Mouse (Mus musculus) embryonic facial prominence, embryonic 11.5 days (tissue): Measurements from ENCODE around the gene Rc3h2. TPM values are rescaled to one million over a fixed set of nuclear protein-coding genes. Genes with fewer than 3 reads are reported as not detected.

Experiments used
- ATAC-seq: fragments of 200-750 bp; cut with Nextera tagmentation; replicated peaks from 2 replicates; pipeline ENCODE4 v1.8.0; 2017; ENCODE audit warnings: low read depth; ENCODE audit not compliant: insufficient number of reproducible peaks, low FRiP score, low TSS enrichment
- DNase-seq: peaks from one replicate; pipeline ENCODE4 v3.0.0-alpha.2; 2015; ENCODE audit warnings: low spot score
- H3K27ac ChIP-seq: fragments of 300-500 bp; sonication (generic); replicated peaks from 2 replicates; pipeline ENCODE4 v1.5.1; 2014; ENCODE audit warnings: mild to moderate bottlenecking, low read depth, low read length, control low read depth
- H3K27me3 ChIP-seq: fragments of 300-500 bp; sonication (generic); 2 replicates; pipeline ENCODE4 v1.6.1; 2014; ENCODE audit warnings: mild to moderate bottlenecking, low read length, moderate library complexity, mixed read lengths; ENCODE audit not compliant: control insufficient read depth, insufficient read depth
- H3K36me3 ChIP-seq: fragments of 300-500 bp; sonication (generic); replicated peaks from 2 replicates; pipeline ENCODE4 v1.6.1; 2014; ENCODE audit warnings: low read depth, mild to moderate bottlenecking, low read length, moderate library complexity, mixed read lengths; ENCODE audit not compliant: control insufficient read depth, insufficient read depth
- H3K4me1 ChIP-seq: fragments of 300-500 bp; sonication (generic); 2 replicates; pipeline ENCODE4 v1.6.1; 2014; ENCODE audit warnings: low read length, mixed read lengths; ENCODE audit not compliant: control insufficient read depth, insufficient read depth
- H3K4me2 ChIP-seq: fragments of 300-500 bp; sonication (generic); 2 replicates; pipeline ENCODE4 v1.6.1; 2014; ENCODE audit warnings: low read depth, mild to moderate bottlenecking, control low read depth, low read length, moderate library complexity
- H3K4me3 ChIP-seq: fragments of 300-500 bp; sonication (generic); 2 replicates; pipeline ENCODE4 v1.5.1; 2014; ENCODE audit warnings: low read depth, low read length, control low read depth
- H3K9ac ChIP-seq: fragments of 300-500 bp; sonication (generic); replicated peaks from 2 replicates; pipeline ENCODE4 v1.6.1; 2014; ENCODE audit warnings: mild to moderate bottlenecking, control low read depth, low read length
- H3K9me3 ChIP-seq: fragments of 300-500 bp; sonication (generic); replicated peaks from 2 replicates; pipeline ENCODE4 v1.6.1; 2016; ENCODE audit warnings: mild to moderate bottlenecking, low read length, inconsistent platforms, mixed read lengths; ENCODE audit not compliant: control insufficient read depth
- WGBS: fragments of 180-500 bp; shearing (Covaris S2); extraction: QIAGEN DNeasy Blood & Tissue Kit; methylation state at CpG from one replicate; pipeline ENCODE4 v1.1.7; 2014; 5-methylcytosine and 5-hydroxymethylcytosine counted together
- polyA plus RNA-seq: library from polyadenylated mRNA; unstranded; fragments of >200 nt; fragmentation: Nextera tagmentation; extraction: Ambion mirVana; gene quantifications from 2 replicates; pipeline ENCODE4 v1.2.1, GENCODE M21; 2014

Gene Rc3h2
- polyA plus RNA-seq = 14.0 and 16.2 TPM in 2 replicates

DNA sequence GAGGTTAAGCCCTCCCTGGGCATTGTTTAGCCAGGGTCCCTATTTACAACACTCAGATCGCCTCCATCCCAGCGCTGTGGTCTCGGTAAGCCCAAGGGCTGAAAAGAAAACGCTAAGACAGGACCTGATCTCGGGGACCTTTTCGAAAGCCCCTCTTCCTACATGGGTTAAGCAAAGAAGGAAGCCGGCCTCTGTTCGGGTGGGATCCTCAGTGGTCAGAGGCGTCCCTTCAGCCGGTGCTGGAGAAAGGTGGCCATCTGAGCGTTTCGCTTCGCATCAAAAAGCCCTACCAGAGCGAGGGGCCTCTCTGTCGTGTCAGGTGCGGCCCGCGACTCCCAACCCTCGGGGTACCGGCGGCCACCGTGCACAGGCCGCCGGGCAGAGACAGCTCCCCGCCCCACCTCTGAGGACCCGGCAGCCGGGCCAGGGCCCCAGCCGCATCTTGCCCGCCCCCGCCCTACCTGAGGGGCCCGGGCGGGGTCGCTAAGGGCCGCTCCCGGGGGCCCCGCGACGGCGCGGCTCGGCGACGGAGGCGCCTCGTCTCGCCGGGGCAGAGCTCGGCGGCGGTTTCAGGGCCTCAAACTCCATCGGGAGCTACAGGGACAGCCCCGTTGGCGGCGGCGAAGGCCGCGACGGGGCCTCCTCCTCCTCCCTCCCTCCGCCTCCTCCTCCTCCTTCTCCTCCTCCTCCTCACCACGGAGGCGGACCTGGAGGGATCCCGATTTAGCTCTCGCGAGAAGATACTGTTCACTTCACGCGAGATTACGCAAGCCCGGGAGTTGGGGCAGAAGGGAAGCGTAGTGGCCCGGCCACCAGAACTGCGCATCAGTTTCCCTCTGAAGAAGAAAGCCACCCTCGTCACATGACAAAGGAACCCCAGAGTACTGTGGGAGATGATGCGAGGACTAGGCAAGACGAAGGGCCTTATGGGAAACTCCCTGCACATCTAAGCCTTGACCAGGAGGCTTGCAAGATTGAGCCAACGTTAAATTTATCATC is at the start of gene Rc3h2:
Gene Rc3h2, minus strand, starts transcription at position 598 of the 999 bp plus-strand sequence.
- Histone ChIP-seq H3K9me3 (no peaks in the 10 kb centered on the region), H3K4me1 (no peaks in the 10 kb centered on the region), H3K4me3 (peak within 1 kb of the TSS; percentile 97), H3K36me3 (no peaks in the 10 kb centered on the region), H3K4me2 (peak within 1 kb of the TSS; percentile 64), H3K27me3 (no peaks in the 10 kb centered on the region), H3K27ac (peak within 1 kb of the TSS; percentile 93), H3K9ac (peak within 1 kb of the TSS; percentile 99)
- DNase-seq (peak; percentile 97), ATAC-seq (peak; percentile 95)
- under 1% methylated on average over 65 of the region's 75 CpGs for WGBS

DNA sequence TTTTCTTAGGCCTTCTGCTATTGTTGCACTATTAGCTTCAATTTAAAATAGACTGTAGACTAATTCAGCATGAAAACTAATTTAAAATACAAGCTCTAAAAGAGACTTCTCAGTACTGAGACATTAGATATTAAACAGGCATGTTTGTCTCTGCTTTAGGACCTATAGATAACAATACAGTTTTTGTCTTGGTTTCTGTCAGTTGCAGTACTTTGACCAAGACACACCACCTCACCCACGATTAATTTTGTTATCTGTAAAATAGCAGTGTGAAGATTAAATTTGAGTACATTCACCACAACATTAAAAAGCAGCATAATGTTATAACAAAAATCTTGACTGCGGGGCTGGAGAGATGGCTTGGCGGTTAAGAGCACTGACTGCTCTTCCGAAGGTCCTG is 43.6 kb upstream of the Rc3h2 start:
- Histone ChIP-seq H3K4me1 (no peaks in the 10 kb centered on the region), H3K27ac (no peak overlapping the region), H3K36me3 (no peaks in the 10 kb centered on the region), H3K9ac (no peak overlapping the region), H3K4me2 (no peak overlapping the region), H3K4me3 (no peak overlapping the region), H3K9me3 (no peaks in the 10 kb centered on the region), H3K27me3 (no peaks in the 10 kb centered on the region)
- DNase-seq = no peak
- no peak for ATAC-seq
- 95% methylated on average over 4 of the region's 4 CpGs for WGBS

DNA sequence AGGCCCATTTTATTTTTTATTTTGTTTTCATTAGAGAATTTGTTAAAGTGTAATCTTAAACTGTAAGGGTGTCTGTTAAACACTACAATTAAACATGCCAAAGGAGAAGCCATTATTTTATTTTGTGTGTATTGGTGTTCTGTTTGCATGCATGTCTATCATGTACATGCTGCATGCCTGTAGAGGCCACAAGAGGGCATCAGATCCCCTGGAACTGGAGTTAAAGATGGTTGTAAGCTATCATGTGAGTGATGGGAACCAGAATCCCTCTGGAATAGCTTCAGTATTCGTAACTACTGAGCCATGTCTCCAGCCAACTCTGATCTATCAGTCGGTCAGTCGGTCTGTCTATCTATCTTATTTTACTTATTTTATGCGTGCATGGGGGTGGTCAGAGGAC is 38.0 kb upstream of the Rc3h2 start:
- H3K4me1 ChIP-seq = no peaks in the 10 kb centered on the region
- no peak for ATAC-seq
- 95% methylated on average over 4 of the region's 4 CpGs for WGBS

DNA sequence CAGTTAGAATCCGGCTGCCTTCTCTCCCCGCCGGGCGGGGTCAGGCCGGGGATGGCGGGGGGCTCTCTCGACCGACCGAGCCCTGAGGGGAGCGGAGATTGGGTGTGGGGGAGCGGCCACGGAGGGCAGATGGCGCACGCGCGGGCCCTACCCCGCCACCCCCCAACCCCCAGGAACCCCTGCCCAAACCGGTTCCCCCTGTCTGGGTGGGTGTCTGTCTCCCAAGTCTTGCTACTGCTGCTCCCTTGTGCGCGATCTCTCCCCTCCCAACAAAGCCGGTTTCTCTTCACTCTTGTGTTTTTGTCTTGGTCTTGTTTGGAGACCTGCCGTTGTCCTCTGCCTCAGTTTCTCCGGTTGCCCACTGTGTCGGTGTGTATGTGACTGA is 29.7 kb upstream of the Rc3h2 start:
- Histone ChIP-seq H3K27ac (peak overlapping the region; percentile 62), H3K36me3 (no peaks in the 10 kb centered on the region), H3K4me1 (no peaks in the 10 kb centered on the region), H3K9ac (peak overlapping the region; percentile 90), H3K4me3 (peak overlapping the region; percentile 90), H3K9me3 (no peaks in the 10 kb centered on the region), H3K4me2 (peak overlapping the region; percentile 78), H3K27me3 (no peaks in the 10 kb centered on the region)
- DNase-seq (peak; percentile 66), ATAC-seq (peak; percentile 94)
- 1% methylated on average over 17 of the region's 24 CpGs for WGBS

More for the DNA sequence above, 38.0 kb upstream of the Rc3h2 start:
- no peak overlapping the region for H3K27ac ChIP-seq
- H3K27me3 ChIP-seq = no peaks in the 10 kb centered on the region
- no peak for DNase-seq
- H3K9ac ChIP-seq = no peak overlapping the region
- no peaks in the 10 kb centered on the region for H3K9me3 ChIP-seq
- no peak overlapping the region for H3K4me3 ChIP-seq
- H3K36me3 ChIP-seq = no peaks in the 10 kb centered on the region
- H3K4me2 ChIP-seq = no peak overlapping the region

DNA sequence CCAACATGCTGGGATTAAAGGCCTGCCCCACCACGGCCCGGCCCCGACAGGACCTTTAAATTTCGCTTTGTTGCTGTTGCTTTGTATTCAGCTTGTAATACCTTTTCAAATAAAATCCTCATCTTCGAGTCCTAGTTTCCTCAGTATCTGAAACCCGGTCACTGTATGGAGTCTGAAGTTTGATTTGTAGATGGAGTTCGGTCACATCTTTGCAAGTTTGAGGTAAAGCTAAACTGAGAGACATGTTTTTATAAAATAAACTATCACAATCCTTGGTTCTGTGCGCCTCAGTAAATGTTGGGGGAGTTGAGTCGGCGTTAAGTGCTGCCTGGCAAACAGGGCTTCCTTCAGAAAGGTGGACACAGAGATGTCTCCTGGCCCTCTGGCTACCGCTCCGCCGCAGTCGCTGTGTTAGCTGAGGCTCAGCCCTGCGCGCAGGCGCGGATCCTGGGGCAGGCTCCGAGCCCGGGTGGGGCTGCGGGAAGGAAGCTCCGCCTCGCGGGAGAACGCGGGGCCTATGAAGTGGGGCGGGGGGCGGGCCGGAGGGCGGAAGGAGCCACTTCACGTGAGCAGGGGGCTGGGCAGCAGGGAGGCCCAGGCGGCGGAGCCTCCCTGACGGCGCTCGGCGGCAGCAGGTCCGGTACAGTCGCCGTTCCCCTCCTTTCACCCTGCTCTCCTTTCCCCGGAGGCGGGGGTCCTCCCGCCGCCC is 29.1 kb upstream of the Rc3h2 start:
- H3K4me2 ChIP-seq = peak overlapping the region; percentile 78
- DNase-seq = peak; percentile 96
- H3K4me1 ChIP-seq = no peaks in the 10 kb centered on the region
- ATAC-seq = peak; percentile 97
- peak overlapping the region; percentile 62 for H3K27ac ChIP-seq
- no peaks in the 10 kb centered on the region for H3K36me3 ChIP-seq
- no peaks in the 10 kb centered on the region for H3K27me3 ChIP-seq
- H3K9me3 ChIP-seq = no peaks in the 10 kb centered on the region
- peak overlapping the region; percentile 90 for H3K9ac ChIP-seq
- H3K4me3 ChIP-seq = peak overlapping the region; percentile 90
- WGBS = 10% methylated on average over 34 of the region's 44 CpGs

DNA sequence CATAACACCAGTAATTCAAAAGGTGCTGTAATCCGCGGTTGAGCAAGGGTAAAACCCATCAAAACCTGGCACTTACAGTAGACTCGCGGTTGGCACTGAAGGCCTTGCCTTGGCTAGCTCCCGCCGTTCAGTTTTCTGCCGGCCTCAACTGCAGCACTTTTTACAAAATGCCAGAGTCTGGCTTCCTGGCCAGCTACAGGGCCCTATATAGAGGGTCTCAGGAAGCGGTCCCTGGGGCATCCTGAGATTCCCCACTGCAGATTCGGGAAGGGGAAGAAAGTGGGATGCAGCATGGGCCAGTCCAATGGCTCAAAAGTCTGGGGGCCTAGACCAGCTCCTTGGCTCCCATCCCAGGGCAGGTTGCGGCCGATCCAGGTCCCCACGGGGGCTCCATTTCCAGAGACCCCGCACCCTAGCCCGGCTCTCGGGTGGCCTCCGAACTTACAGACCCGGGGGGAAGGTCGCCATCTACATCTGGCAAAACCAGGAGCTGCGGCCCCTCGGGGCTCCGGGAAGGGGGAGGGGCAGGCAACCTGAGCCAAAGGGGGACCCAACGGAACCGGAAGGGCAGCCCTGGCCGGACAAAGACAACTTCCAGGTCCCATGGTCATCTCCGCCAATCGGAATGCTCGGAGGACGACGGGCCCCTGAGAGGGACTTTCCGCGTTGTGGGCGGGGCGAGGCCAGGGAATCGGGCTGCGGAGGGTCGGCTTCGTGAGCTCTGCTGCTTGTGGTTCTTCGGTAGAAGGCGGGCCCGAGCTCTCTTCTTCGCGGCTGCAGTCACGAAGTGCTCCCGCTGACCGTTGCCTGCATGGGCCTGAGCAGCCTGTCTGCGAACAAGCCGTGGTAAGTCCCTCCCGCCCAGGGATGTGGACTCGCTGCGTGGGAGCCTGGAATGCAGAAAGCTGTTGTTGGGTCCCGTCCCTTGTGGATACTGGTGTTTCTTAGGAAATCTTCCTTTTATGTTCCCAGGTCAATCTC is 20.2 kb upstream of the Rc3h2 start, which contains the start of the genes Zbtb26, Zbtb6 and Rabgap1:
Gene Zbtb26, minus strand, starts transcription at position 525 of the 981 bp plus-strand sequence.
Gene Zbtb6, minus strand, starts transcription at position 561 of the 981 bp plus-strand sequence.
Gene Rabgap1, plus strand, starts transcription at position 669 of the 981 bp plus-strand sequence.
- no peaks in the 10 kb centered on the region for H3K27me3 ChIP-seq
- 0% methylated on average over 50 of the region's 51 CpGs for WGBS
- peak within 1 kb of the TSS; percentile 81 for H3K9ac ChIP-seq
- H3K36me3 ChIP-seq = no peaks in the 10 kb centered on the region
- DNase-seq = peak; percentile 97
- peak; percentile 98 for ATAC-seq
- H3K4me1 ChIP-seq = no peaks in the 10 kb centered on the region
- no peaks in the 10 kb centered on the region for H3K9me3 ChIP-seq
- peak within 1 kb of the TSS; percentile 60; the same call in 1 of the 2 replicates for H3K27ac ChIP-seq
- peak within 1 kb of the TSS; percentile 56 for H3K4me2 ChIP-seq
- peak within 1 kb of the TSS; percentile 59 for H3K4me3 ChIP-seq

DNA sequence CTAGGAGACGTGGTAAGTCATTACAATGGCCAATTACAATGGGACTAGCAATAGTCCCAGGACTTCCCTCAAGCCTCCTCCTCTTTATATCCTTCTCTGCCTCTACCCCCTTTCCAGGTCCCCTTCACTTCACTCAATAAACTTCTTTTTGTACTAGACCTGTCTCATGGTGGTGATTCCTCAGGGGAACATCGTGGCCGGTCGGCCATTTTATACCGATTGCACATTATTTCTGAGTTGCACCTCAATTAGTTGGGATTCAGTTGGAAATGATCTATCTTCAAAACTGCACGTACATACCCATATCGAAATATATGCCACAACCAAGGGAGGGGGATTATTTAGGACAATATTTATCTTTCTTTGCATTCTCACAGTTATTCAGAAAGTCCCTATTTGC is 8.9 kb upstream of the Rc3h2 start:
- Histone ChIP-seq H3K4me1 (no peaks in the 10 kb centered on the region), H3K9ac (peak overlapping the region; percentile 87; the same call in 1 of the 2 replicates), H3K4me3 (peak overlapping the region; percentile 81), H3K4me2 (peak overlapping the region; percentile 61), H3K27ac (no peak overlapping the region), H3K36me3 (no peaks in the 10 kb centered on the region), H3K27me3 (no peaks in the 10 kb centered on the region), H3K9me3 (no peaks in the 10 kb centered on the region)
- no peak for DNase-seq
- WGBS = 30% methylated on average over 7 of the region's 7 CpGs
- ATAC-seq = peak; percentile 46; the same call in 1 of the 2 replicates
